Mouse (Mus musculus) testis, postnatal 14 days (tissue): ENCODE results near the gene Ubtf.
A peak's percentile ranks its signal among the peaks of the same experiment; 100 is the strongest.
"Not testable (repeated sequence)": the region's sequence is repeated elsewhere in the genome, so short reads cannot be mapped to it uniquely, and the experiment has no call there.

Experiments used
- DNase-seq: peaks from one replicate; pipeline ENCODE4 v3.0.0; 2021; ENCODE audit warnings: low spot score

Gene Ubtf

GRCm38 (mm10) chr11:102319410-102319792 lies at the start of gene Ubtf:
Gene Ubtf, minus strand, starts transcription at chr11:102319742.
- DNase-seq = peak; percentile 81

- no peak for DNase-seq
These were observed 49.7 kb upstream of the Ubtf start for GRCm38 (mm10) chr11:102369263-102369662.

GRCm38 (mm10) chr11:102368347-102368746 lies 48.8 kb upstream of the Ubtf start:
- DNase-seq = no peak

- DNase-seq = no peak
These were observed 48.1 kb upstream of the Ubtf start for GRCm38 (mm10) chr11:102367504-102368280.

GRCm38 (mm10) chr11:102366103-102366502 lies 46.6 kb upstream of the Ubtf start, which contains the start of gene Slc4a1:
Gene Slc4a1, minus strand, starts transcription at chr11:102366203.
- not testable (repeated sequence) for DNase-seq

GRCm38 (mm10) chr11:102365699-102366098 lies 46.2 kb upstream of the Ubtf start:
- no peak for DNase-seq

GRCm38 (mm10) chr11:102364570-102365371 lies 45.2 kb upstream of the Ubtf start:
- no peak for DNase-seq

- no peak for DNase-seq
These were observed 44.1 kb upstream of the Ubtf start for GRCm38 (mm10) chr11:102363623-102364022.

- DNase-seq = no peak
These were observed 42.4 kb upstream of the Ubtf start for GRCm38 (mm10) chr11:102361776-102362495.

- DNase-seq = no peak
These were observed 38.8 kb upstream of the Ubtf start for GRCm38 (mm10) chr11:102358365-102358764.

- DNase-seq = no peak
These were observed 37.3 kb upstream of the Ubtf start for GRCm38 (mm10) chr11:102356636-102357350.

- no peak for DNase-seq
These were observed 36.6 kb upstream of the Ubtf start for GRCm38 (mm10) chr11:102356190-102356589.

- DNase-seq = no peak
These were observed 36.0 kb upstream of the Ubtf start for GRCm38 (mm10) chr11:102355501-102355900.

- no peak for DNase-seq
These were observed 33.5 kb upstream of the Ubtf start for GRCm38 (mm10) chr11:102353021-102353431.

- DNase-seq = no peak
These were observed 32.8 kb upstream of the Ubtf start for GRCm38 (mm10) chr11:102352378-102352777.

- DNase-seq = no peak
These were observed 31.5 kb upstream of the Ubtf start for GRCm38 (mm10) chr11:102350981-102351523.

GRCm38 (mm10) chr11:102350416-102350815 lies 30.9 kb upstream of the Ubtf start:
- no peak for DNase-seq

GRCm38 (mm10) chr11:102349189-102349954 lies 29.8 kb upstream of the Ubtf start:
- no peak for DNase-seq

GRCm38 (mm10) chr11:102348771-102349170 lies 29.2 kb upstream of the Ubtf start:
- no peak for DNase-seq

- no peak for DNase-seq
These were observed 28.6 kb upstream of the Ubtf start for GRCm38 (mm10) chr11:102348101-102348585.

- DNase-seq = no peak
These were observed 28.1 kb upstream of the Ubtf start for GRCm38 (mm10) chr11:102347683-102348082.
